Mouse (Mus musculus): ENCODE data around the gene Cdk15. TPM values are rescaled to one million over a fixed set of nuclear protein-coding genes. Genes with fewer than 3 reads are reported as not detected.

The Cdk15 gene
- polyA plus RNA-seq, 1 experiment from 2014 or later, result 1.0 TPM

DNA sequence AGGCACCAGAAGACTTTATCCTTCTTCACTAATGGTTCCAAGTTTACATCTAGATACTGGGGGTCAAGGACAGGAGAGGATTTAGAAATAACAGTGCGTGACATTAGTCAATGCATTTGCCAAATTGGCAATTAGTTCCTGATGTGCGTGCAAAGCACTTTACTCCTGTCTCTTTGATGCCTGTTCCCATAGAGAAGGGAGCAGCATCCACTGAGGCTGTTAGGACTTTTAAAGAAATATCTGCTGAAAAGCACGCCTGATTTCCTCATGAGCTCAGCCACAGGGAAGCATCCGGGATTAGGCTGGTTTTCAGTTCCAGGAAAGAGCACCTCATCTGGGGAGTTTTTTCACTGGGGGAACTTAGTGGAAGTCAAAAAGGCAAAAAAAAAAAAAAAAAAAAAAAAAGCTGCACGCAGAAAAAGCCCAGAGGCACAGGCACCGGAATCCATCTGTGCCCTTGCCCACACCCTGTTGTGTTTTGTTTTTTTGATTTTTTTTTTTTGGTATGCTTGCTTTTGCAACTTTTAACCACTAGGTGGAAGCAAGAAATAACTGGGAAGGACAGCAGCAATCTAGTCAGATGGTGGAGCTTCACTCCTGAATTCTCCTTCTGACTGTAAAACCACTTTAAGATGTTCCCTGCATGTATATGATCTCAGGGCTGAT, 59.8 kb downstream of the Cdk15 start:
- Histone ChIP-seq H3K9ac (0 out of 2 replicates have a peak overlapping the region, but pooled peaks have one; percentile 11), H3K36me3 (no peaks in the 10 kb centered on the region), H3K4me2 (peak overlapping the region; percentile 44), H3K4me3 (no peak overlapping the region), H3K27me3 (0 out of 2 replicates have a peak, but pooled peaks cover 3% of the 10 kb centered on the region), H3K27ac (replicated peaks) (peak overlapping the region; percentile 6; the same call in 1 of the 2 replicates), H3K4me1 (replicated peaks) (peaks cover 45% of the 10 kb centered on the region), H3K9me3 (no peaks in the 10 kb centered on the region)
- 4% methylated on average over 6 of the region's 6 CpGs for WGBS
- no peak for ATAC-seq (ENCODE audit: low FRiP score, low read depth)

DNA sequence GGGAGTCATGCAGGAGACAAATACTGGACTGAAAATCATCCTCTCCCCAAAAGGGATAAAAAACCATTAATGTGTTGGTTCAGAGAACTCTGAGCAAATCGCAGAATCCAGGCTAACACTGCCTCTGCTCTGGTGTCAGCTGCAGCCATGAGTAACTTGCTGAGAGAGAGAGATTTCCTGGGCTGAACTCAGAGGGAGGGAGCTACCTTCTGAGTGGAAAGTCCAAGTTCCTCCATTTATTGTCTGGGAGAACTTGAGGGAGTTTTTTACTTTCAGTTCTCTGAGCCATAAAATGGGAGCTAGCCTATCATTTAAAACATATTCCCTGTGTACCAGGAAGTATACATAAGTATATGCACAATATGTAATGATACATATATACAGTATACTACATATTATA, 60.7 kb downstream of the Cdk15 start:
- no peak overlapping the region for H3K27ac ChIP-seq (replicated peaks)
- H3K36me3 ChIP-seq, result no peaks in the 10 kb centered on the region
- WGBS, result 83% methylated on average over 1 of the region's 1 CpGs
- ATAC-seq (ENCODE audit: low FRiP score, low read depth), result no peak
- peaks cover 36% of the 10 kb centered on the region for H3K4me1 ChIP-seq (replicated peaks)
- H3K4me2 ChIP-seq, result no peak overlapping the region
- H3K27me3 ChIP-seq, result 0 out of 2 replicates have a peak, but pooled peaks cover 3% of the 10 kb centered on the region
- no peak overlapping the region for H3K9ac ChIP-seq
- H3K9me3 ChIP-seq, result no peaks in the 10 kb centered on the region
- no peak overlapping the region for H3K4me3 ChIP-seq

DNA sequence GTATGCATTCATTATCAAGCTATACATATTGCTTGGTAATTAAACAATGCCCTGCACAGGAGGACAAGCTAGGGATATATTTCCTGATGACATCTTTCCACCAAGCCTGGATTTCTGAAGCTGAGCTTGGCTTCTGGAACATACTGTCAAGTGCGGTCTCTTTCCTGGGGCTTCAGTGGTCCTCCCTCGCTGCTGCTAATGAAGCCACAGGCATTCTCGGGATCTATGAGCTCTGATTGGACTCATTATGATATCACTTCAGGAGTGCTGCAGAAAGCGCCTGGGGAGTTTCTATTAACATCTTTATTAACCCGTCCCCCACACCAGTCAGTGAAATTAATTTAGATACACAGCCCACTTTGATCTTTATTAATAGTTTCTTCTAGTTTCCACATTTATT, 62.2 kb downstream of the Cdk15 start:
- Histone ChIP-seq H3K9ac (no peak overlapping the region), H3K4me2 (no peak overlapping the region), H3K27me3 (0 out of 2 replicates have a peak, but pooled peaks cover 3% of the 10 kb centered on the region), H3K36me3 (no peaks in the 10 kb centered on the region), H3K27ac (replicated peaks) (no peak overlapping the region), H3K4me1 (replicated peaks) (peaks cover 30% of the 10 kb centered on the region), H3K9me3 (no peaks in the 10 kb centered on the region), H3K4me3 (no peak overlapping the region)
- WGBS, result 45% methylated on average over 5 of the region's 5 CpGs
- ATAC-seq (ENCODE audit: low FRiP score, low read depth), result no peak

DNA sequence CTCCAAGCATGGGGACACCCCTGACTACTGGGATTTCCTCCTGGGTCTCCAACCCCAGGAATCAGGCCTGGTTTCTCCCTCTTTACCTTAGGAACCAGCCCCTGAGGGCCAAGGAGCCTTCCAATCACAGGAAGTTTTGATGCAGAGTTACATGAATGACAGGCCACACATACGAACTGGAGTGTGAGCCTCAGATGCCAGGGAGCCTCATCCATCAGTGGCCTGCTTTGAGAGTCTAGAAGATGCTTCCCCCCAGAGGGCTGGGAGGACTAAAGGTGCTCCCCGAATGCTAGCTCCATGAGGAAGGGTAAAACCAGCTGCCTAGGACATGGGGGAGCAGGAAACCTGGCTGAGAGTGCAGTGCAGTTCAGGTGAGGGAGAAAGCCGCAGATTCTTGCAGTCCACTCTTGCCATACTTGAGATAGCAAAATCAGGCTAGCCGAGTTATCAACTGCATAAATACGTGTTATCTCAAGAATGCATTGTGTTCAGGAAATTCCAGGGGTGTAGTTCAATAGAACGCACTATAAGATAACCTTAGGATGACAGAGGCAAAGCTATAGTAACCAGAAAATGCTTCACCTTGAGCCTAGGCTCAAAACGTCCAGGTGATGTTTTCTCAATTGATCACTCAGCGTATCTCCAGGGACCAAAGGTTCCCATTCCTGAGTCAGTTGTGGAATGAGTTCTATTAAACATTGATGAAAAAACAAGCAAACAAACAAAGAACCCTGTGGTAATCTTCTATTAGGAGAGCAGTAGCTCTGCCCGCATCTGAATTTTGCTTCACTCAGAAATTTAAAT, 64.6 kb downstream of the Cdk15 start:
- Histone ChIP-seq H3K4me2 (no peak overlapping the region), H3K4me1 (replicated peaks) (peaks cover 11% of the 10 kb centered on the region), H3K9me3 (no peaks in the 10 kb centered on the region), H3K36me3 (no peaks in the 10 kb centered on the region), H3K27me3 (0 out of 2 replicates have a peak, but pooled peaks cover 3% of the 10 kb centered on the region), H3K9ac (no peak overlapping the region), H3K4me3 (no peak overlapping the region), H3K27ac (replicated peaks) (peak overlapping the region; percentile 28; the same call in 1 of the 2 replicates)
- 78% methylated on average over 9 of the region's 9 CpGs for WGBS
- ATAC-seq (ENCODE audit: low FRiP score, low read depth), result no peak

DNA sequence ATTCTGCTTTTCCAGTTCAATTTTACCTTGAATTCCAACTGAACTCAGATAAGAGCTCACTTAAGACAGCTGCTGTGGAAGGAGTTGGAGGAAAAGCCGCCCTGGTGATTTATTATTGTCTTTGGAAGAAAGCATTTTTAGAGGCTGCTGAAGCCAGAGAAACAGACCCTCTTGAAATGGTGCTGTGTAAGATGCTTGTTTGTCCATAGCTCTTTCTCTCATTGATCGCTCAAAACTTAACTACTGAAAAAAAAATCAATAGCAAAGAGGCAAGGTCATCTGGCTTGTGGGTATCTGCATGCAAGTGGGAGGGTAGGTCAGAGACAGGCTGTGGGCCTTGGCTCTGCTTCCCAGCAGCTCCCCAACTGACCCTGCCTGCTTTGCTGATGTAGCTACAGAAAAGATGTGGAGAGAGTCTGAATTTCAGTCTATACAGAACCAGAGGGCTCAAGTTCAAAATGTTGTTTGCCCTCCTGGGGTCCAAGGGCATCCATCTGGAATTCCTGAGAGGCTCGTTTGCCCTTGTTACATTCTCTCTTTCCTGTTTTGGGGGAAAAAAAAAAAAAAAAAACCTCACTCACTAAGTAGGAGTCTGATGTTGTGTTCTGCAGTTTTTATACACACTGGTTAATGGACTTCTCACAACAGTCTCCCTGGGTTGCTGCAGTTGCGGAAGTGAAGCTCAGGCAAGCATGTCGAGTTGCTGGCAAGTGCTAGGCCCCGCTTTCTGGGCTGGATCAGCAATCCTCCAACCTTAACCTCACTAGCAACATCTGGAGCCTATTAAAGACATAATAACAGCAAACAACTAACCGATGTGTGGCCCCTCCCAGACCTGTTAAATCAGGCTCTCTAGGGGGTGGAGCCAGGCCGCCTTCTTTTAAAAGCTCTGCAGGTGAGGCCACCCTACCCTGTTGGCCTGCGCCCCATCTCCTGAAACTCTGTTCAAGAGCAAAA, 65.5 kb downstream of the Cdk15 start:
- H3K27ac ChIP-seq (replicated peaks), result peak overlapping the region; percentile 28
- H3K4me2 ChIP-seq, result no peak overlapping the region
- H3K4me3 ChIP-seq, result no peak overlapping the region
- no peak for ATAC-seq (ENCODE audit: low FRiP score, low read depth)
- H3K27me3 ChIP-seq, result 0 out of 2 replicates have a peak, but pooled peaks cover 3% of the 10 kb centered on the region
- no peaks in the 10 kb centered on the region for H3K9me3 ChIP-seq
- H3K4me1 ChIP-seq (replicated peaks), result peaks cover 13% of the 10 kb centered on the region
- H3K9ac ChIP-seq, result no peak overlapping the region
- whole genome bisulfite sequencing, result 53% methylated on average over 9 of the region's 9 CpGs
- no peaks in the 10 kb centered on the region for H3K36me3 ChIP-seq

DNA sequence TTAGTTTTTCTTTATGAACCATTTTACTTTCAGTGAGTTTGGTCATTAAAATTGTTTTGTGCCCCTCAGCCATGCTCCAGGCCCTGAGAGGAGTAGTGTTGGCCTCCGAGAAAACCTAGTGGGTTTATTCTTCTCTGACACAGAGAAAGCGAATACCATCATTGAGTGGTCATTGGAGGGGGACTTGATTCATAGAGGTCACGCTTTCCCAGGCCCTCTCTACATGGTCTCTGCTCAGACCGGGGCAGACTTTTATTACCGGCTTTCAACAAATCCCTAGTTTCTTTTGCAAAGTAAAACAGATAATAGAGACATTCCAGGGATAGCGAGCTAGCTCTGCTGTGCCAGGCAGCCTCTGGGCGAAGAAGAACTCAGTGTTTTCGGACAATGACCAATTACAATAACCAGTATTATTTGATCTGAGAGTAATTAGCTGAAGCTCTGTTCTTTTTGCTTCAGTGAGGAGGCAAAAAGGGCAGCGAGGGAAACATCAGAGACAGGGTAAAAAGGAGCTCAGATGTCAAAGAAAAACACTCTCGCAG, 70.2 kb downstream of the Cdk15 start:
- no peak for ATAC-seq (ENCODE audit: low FRiP score, low read depth)
- Histone ChIP-seq H3K27ac (replicated peaks) (no peak overlapping the region), H3K4me1 (replicated peaks) (peaks cover 11% of the 10 kb centered on the region), H3K27me3 (no peaks in the 10 kb centered on the region), H3K4me3 (no peak overlapping the region), H3K4me2 (no peak overlapping the region), H3K36me3 (no peaks in the 10 kb centered on the region), H3K9ac (no peak overlapping the region), H3K9me3 (no peaks in the 10 kb centered on the region)
- WGBS, result 19% methylated on average over 10 of the region's 10 CpGs

DNA sequence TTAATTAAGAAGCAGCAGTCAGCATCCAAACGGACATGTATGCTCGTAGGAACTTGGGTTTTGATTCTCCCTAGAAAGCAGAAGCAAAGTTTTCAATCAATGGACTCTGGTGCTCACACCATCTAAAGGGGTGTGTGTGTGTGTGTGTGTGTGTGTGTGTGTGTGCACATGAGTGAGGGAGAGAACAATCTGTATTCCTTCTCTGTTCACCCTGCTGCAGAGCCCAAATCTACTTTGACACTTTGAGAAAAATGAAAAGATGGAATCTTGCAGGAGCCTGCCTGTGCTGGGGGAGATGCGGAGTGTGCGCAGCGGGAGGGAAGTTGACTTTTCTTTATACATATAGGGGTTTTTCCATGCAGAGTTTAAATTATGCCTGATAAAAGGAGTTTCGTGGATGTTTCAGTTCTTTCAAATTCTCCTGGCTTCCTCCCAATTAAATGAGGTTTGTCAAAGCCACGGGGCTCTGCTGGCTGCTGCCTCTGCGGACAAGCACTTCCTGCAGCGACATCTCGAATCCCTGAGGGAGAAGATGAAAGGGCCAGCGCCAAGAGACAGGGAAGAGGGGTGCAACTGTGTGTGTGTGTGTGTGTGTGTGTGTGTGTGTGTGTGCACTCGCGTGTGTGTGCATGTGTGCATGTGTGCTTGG, 76.2 kb downstream of the Cdk15 start:
- H3K9me3 ChIP-seq, result no peaks in the 10 kb centered on the region
- peaks cover 25% of the 10 kb centered on the region for H3K4me1 ChIP-seq (replicated peaks)
- H3K27ac ChIP-seq (replicated peaks), result 0 out of 2 replicates have a peak overlapping the region, but pooled peaks have one; percentile 17
- no peaks in the 10 kb centered on the region for H3K36me3 ChIP-seq
- no peaks in the 10 kb centered on the region for H3K27me3 ChIP-seq
- ATAC-seq (ENCODE audit: low FRiP score, low read depth), result no peak; the same call in 1 of the 2 replicates
- peak overlapping the region; percentile 17 for H3K4me2 ChIP-seq
- no peak overlapping the region for H3K4me3 ChIP-seq
- 23% methylated on average over 13 of the region's 13 CpGs for WGBS
- H3K9ac ChIP-seq, result no peak overlapping the region

DNA sequence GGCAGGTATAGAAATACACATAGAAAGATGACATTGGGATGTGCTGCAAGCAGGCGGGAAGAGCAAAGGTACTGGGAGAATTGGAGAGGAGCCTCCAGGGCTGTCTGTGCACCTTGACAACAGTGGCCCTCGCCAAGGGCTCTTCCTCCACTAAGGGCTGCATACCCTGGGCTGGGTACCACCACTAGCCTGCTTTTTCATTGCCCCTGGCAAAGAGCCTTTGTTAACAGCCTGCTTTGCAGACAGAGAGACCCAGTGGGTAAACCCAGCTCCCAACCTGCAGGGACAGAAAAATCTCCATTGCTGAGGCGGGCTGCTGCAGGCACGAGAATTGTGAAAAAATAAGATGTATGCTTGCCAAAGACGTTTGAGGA, 76.7 kb downstream of the Cdk15 start:
- H3K27ac ChIP-seq (replicated peaks), result 0 out of 2 replicates have a peak overlapping the region, but pooled peaks have one; percentile 17
- peaks cover 25% of the 10 kb centered on the region for H3K4me1 ChIP-seq (replicated peaks)
- H3K36me3 ChIP-seq, result no peaks in the 10 kb centered on the region
- peak; percentile 79 for ATAC-seq (ENCODE audit: low FRiP score, low read depth)
- no peaks in the 10 kb centered on the region for H3K27me3 ChIP-seq
- 24% methylated on average over 5 of the region's 5 CpGs for WGBS
- no peak overlapping the region for H3K9ac ChIP-seq
- H3K4me3 ChIP-seq, result no peak overlapping the region
- H3K4me2 ChIP-seq, result peak overlapping the region; percentile 17
- H3K9me3 ChIP-seq, result no peaks in the 10 kb centered on the region

DNA sequence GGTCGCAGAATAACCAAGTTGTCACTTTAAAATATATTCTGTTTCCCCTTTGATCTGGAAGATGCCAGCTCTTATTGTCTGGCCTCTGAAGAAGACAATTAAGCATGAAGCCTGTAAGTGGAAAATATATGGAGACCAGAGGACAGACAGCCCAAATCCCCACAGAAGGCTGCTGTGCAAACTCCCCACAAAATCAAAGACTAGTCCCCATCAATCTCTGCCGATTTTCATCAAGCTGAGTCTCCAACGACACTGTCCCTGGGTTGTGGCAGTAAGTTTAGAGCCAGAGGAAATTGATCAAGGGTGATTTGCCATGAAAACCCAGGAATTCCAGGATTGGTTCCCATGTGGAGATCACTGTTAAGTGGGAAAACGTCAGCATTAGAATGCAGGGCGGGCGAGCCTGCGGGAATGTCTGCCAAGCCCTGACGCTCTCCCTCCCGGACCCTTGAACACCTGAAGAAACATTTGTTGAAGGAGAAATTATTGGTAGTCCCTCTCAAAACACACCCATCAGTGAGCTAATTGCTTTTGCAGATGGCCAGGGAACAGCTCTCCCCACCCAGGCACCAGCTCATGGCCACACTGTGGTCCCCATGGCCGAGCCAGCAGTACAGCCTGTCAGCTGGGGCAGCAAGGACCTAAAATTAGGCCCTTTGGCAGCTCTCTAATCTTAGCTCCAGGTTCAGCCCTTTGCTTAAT, 77.3 kb downstream of the Cdk15 start:
- H3K4me2 ChIP-seq, result no peak overlapping the region
- ATAC-seq (ENCODE audit: low FRiP score, low read depth), result no peak
- peaks cover 25% of the 10 kb centered on the region for H3K4me1 ChIP-seq (replicated peaks)
- H3K36me3 ChIP-seq, result no peaks in the 10 kb centered on the region
- H3K27ac ChIP-seq (replicated peaks), result peak overlapping the region; percentile 47; the same call in 1 of the 2 replicates
- no peaks in the 10 kb centered on the region for H3K27me3 ChIP-seq
- no peak overlapping the region for H3K4me3 ChIP-seq
- H3K9ac ChIP-seq, result no peak overlapping the region
- WGBS, result 38% methylated on average over 10 of the region's 10 CpGs
- no peaks in the 10 kb centered on the region for H3K9me3 ChIP-seq

DNA sequence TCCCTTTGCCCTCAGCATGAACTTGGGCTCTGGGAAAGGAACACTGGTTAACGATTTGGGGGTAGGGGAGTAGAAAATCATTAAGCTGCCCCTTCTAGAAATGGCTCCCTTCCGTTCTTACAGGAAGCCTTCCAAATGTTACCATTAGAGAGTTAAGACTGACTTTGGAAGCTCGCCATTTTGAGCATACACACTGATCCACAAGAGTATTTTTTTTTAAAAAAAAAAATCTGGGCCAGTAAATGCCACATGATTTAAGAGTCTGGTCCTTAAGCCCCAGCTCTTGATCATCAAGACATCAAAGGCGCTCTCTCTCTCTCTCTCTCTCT, 77.8 kb downstream of the Cdk15 start:
- H3K4me3 ChIP-seq, result no peak overlapping the region
- H3K27ac ChIP-seq (replicated peaks), result peak overlapping the region; percentile 47; the same call in 1 of the 2 replicates
- H3K36me3 ChIP-seq, result no peaks in the 10 kb centered on the region
- no peak overlapping the region for H3K9ac ChIP-seq
- 59% methylated on average over 4 of the region's 4 CpGs for WGBS
- no peak for ATAC-seq (ENCODE audit: low FRiP score, low read depth)
- no peaks in the 10 kb centered on the region for H3K9me3 ChIP-seq
- H3K27me3 ChIP-seq, result no peaks in the 10 kb centered on the region
- H3K4me2 ChIP-seq, result no peak overlapping the region
- peaks cover 25% of the 10 kb centered on the region for H3K4me1 ChIP-seq (replicated peaks)
